ENCODE assay signal across 8 mouse cellular contexts in genomic region chr6:125364448-125364847, GRCm38 (mm10). TPM values are rescaled to one million over a fixed set of nuclear protein-coding genes. Genes with fewer than 3 reads are reported as not detected.
DNase-seq lines count a peak whose midpoint lies in the region; ATAC-seq and TF ChIP-seq lines count a peak whose summit lies in the region.

No protein-coding gene starts in this region.

- no peak overlapping the region for H3K4me2 ChIP-seq in liver, embryonic 11.5 days
- no peak overlapping the region for H3K4me2 ChIP-seq in liver, embryonic 12.5 days
- peak overlapping the region; percentile 39; the same call in 1 of the 2 replicates for H3K4me2 ChIP-seq in intestine, embryonic 15.5 days (replicated peaks)
- H3K4me2 ChIP-seq in lung, postnatal 0 days (replicated peaks; ENCODE audit: low read depth, low read length): no peak overlapping the region

- H3K27ac ChIP-seq in liver, embryonic 11.5 days (ENCODE audit: low read depth, low read length): no peak overlapping the region
- H3K27ac ChIP-seq in liver, embryonic 12.5 days: no peak overlapping the region
- H3K27ac ChIP-seq in intestine, embryonic 15.5 days: peak overlapping the region; percentile 52
- H3K27ac ChIP-seq in lung, postnatal 0 days (ENCODE audit: low read length): no peak overlapping the region

- peaks cover 5% of the 10 kb centered on the region; the same call in 1 of the 2 replicates for H3K4me1 ChIP-seq in liver, embryonic 11.5 days (replicated peaks; ENCODE audit: control insufficient read depth, insufficient read depth, low read length)
- peaks cover 22% of the 10 kb centered on the region for H3K4me1 ChIP-seq in liver, embryonic 12.5 days
- H3K4me1 ChIP-seq in intestine, embryonic 15.5 days (replicated peaks): peaks cover 48% of the 10 kb centered on the region
- H3K4me1 ChIP-seq in lung, postnatal 0 days (ENCODE audit: insufficient read depth, low read depth, low read length): no peaks in the 10 kb centered on the region; the same call in 1 of the 2 replicates

- H3K36me3 ChIP-seq in liver, embryonic 11.5 days (ENCODE audit: control insufficient read depth, insufficient read depth, low read length): peaks cover 8% of the 10 kb centered on the region; the same call in 1 of the 2 replicates
- peaks cover 25% of the 10 kb centered on the region for H3K36me3 ChIP-seq in liver, embryonic 12.5 days
- peaks cover 11% of the 10 kb centered on the region; the same call in 1 of the 2 replicates for H3K36me3 ChIP-seq in intestine, embryonic 15.5 days
- H3K36me3 ChIP-seq in lung, postnatal 0 days (ENCODE audit: insufficient read depth, low read length): peaks cover 11% of the 10 kb centered on the region; the same call in 1 of the 2 replicates

- H3K9ac ChIP-seq in liver, embryonic 11.5 days (ENCODE audit: low read depth, low read length): no peak overlapping the region
- H3K9ac ChIP-seq in liver, embryonic 12.5 days: no peak overlapping the region
- no peak overlapping the region for H3K9ac ChIP-seq in intestine, embryonic 15.5 days
- H3K9ac ChIP-seq in lung, postnatal 0 days (replicated peaks; ENCODE audit: low read depth): no peak overlapping the region

- TF ChIP-seq EP300 in lung, postnatal 0 days (IDR thresholded peaks at IDR 0.05): no peak

- peak; percentile 71 for TF ChIP-seq CTCF in lung, postnatal 0 days (IDR thresholded peaks at IDR 0.05)

- DNase-seq in adrenal gland, postnatal 14 days: peak; percentile 60
- no peak for DNase-seq in adrenal gland, adult 8-10 months
- no peak for DNase-seq in liver, embryonic 11.5 days (ENCODE audit: low spot score)
- peak; percentile 60 for DNase-seq in lung, postnatal 0 days (ENCODE audit: low spot score)
- no peak for DNase-seq in frontal cortex, adult 2 months (ENCODE audit: extremely low spot score in 1 of 2, low spot score in 1 of 2)
- no peak for DNase-seq in urinary bladder, adult 2 months (ENCODE audit: low spot score)

- WGBS in liver, embryonic 11.5 days: 10% methylated on average over 8 of the region's 8 CpGs
- WGBS in liver, embryonic 12.5 days (ENCODE audit: insufficient replicate concordance): 14% methylated on average over 8 of the region's 8 CpGs
- 9% methylated on average over 8 of the region's 8 CpGs for WGBS in intestine, embryonic 15.5 days
- 12% methylated on average over 7 of the region's 8 CpGs for WGBS in lung, postnatal 0 days

- peaks cover 9% of the 10 kb centered on the region for H3K27me3 ChIP-seq in liver, embryonic 11.5 days (replicated peaks; ENCODE audit: control insufficient read depth, insufficient read depth, low read length)
- peaks cover 13% of the 10 kb centered on the region; the same call in 1 of the 2 replicates for H3K27me3 ChIP-seq in liver, embryonic 12.5 days (replicated peaks)
- H3K27me3 ChIP-seq in intestine, embryonic 15.5 days (replicated peaks): no peaks in the 10 kb centered on the region
- no peaks in the 10 kb centered on the region for H3K27me3 ChIP-seq in lung, postnatal 0 days (replicated peaks; ENCODE audit: insufficient read depth, low read length)

- ATAC-seq in liver, embryonic 11.5 days (replicated peaks; ENCODE audit: low FRiP score): peak; percentile 19; the same call in 1 of the 2 replicates
- ATAC-seq in liver, embryonic 12.5 days: no peak
- ATAC-seq in intestine, embryonic 15.5 days: no peak
- peak; percentile 27; the same call in 1 of the 2 replicates for ATAC-seq in lung, postnatal 0 days

- H3K4me3 ChIP-seq in liver, embryonic 11.5 days (ENCODE audit: low read depth, low read length): no peak overlapping the region
- no peak overlapping the region for H3K4me3 ChIP-seq in liver, embryonic 12.5 days
- H3K4me3 ChIP-seq in intestine, embryonic 15.5 days (replicated peaks): no peak overlapping the region
- no peak overlapping the region for H3K4me3 ChIP-seq in lung, postnatal 0 days (ENCODE audit: low read depth, low read length)

- no peaks in the 10 kb centered on the region for H3K9me3 ChIP-seq in liver, embryonic 11.5 days (ENCODE audit: control insufficient read depth, low read length)
- no peaks in the 10 kb centered on the region for H3K9me3 ChIP-seq in liver, embryonic 12.5 days (replicated peaks)
- H3K9me3 ChIP-seq in intestine, embryonic 15.5 days: no peaks in the 10 kb centered on the region
- no peaks in the 10 kb centered on the region for H3K9me3 ChIP-seq in lung, postnatal 0 days (ENCODE audit: low read length)

RNA-seq across cellular contexts. Expression of gene Tnfrsf1a, which starts 15.3 kb away (rescaled TPM):
- total RNA-seq in adrenal gland, postnatal 14 days (2021): 210 and 220 TPM in 2 replicates
- 100 to 1,000 TPM; 194 to 259 (median 215) TPM for total RNA-seq in adrenal gland, adult 8-10 months (2022)
- polyA plus RNA-seq in liver, embryonic 11.5 days (2014; fragmentation: Nextera tagmentation; extraction: Ambion mirVana): 37.0 and 38.0 TPM in 2 replicates
- 23.0 and 23.4 TPM in 2 replicates for polyA plus RNA-seq in liver, embryonic 12.5 days (2016; fragmentation: Nextera tagmentation; extraction: Ambion mirVana)
- 69.1 and 71.4 TPM in 2 replicates for polyA plus RNA-seq in intestine, embryonic 15.5 days (2015; fragmentation: Nextera tagmentation; extraction: Ambion mirVana)
- 107 and 108 TPM in 2 replicates for polyA plus RNA-seq in lung, postnatal 0 days (2015; fragmentation: Nextera tagmentation; extraction: Ambion mirVana)
- 16.4 and 18.7 TPM in 2 replicates for polyA plus RNA-seq in frontal cortex, adult 2 months (2012; rRNA removed)
- polyA plus RNA-seq in urinary bladder, adult 2 months (2012; rRNA removed): 140 and 152 TPM in 2 replicates

RNA-seq across cellular contexts. Expression of gene Plekhg6, which starts 16.1 kb away (rescaled TPM):
- 0.38 and 0.52 TPM in 2 replicates for total RNA-seq in adrenal gland, postnatal 14 days (2021)
- under 1 TPM in 2 of 4 experiments, not detected in 2; 0.09 to 0.19 TPM for total RNA-seq in adrenal gland, adult 8-10 months (2022)
- 0.30 and 0.35 TPM in 2 replicates for polyA plus RNA-seq in liver, embryonic 11.5 days (2014; fragmentation: Nextera tagmentation; extraction: Ambion mirVana)
- polyA plus RNA-seq in liver, embryonic 12.5 days (2016; fragmentation: Nextera tagmentation; extraction: Ambion mirVana): 0.37 and 0.39 TPM in 2 replicates
- polyA plus RNA-seq in intestine, embryonic 15.5 days (2015; fragmentation: Nextera tagmentation; extraction: Ambion mirVana): 7.3 and 8.9 TPM in 2 replicates
- 0.50 and 0.82 TPM in 2 replicates for polyA plus RNA-seq in lung, postnatal 0 days (2015; fragmentation: Nextera tagmentation; extraction: Ambion mirVana)
- polyA plus RNA-seq in frontal cortex, adult 2 months (2012; rRNA removed): 0.04 and 0.13 TPM in 2 replicates
- 17.5 and 18.7 TPM in 2 replicates for polyA plus RNA-seq in urinary bladder, adult 2 months (2012; rRNA removed)

RNA-seq across cellular contexts. Expression of gene Scnn1a, which starts 44.0 kb away (rescaled TPM):
- 1.0 and 1.9 TPM in 2 replicates for total RNA-seq in adrenal gland, postnatal 14 days (2021)
- 1 to 10 TPM; 1.4 to 3.4 (median 2.2) TPM for total RNA-seq in adrenal gland, adult 8-10 months (2022)
- polyA plus RNA-seq in liver, embryonic 11.5 days (2014; fragmentation: Nextera tagmentation; extraction: Ambion mirVana): 0.55 and 0.74 TPM in 2 replicates
- polyA plus RNA-seq in liver, embryonic 12.5 days (2016; fragmentation: Nextera tagmentation; extraction: Ambion mirVana): 0.23 and 0.50 TPM in 2 replicates
- 2.6 and 3.3 TPM in 2 replicates for polyA plus RNA-seq in intestine, embryonic 15.5 days (2015; fragmentation: Nextera tagmentation; extraction: Ambion mirVana)
- 106 and 123 TPM in 2 replicates for polyA plus RNA-seq in lung, postnatal 0 days (2015; fragmentation: Nextera tagmentation; extraction: Ambion mirVana)
- polyA plus RNA-seq in frontal cortex, adult 2 months (2012; rRNA removed): 1.6 and 1.7 TPM in 2 replicates
- polyA plus RNA-seq in urinary bladder, adult 2 months (2012; rRNA removed): 2.9 and 3.9 TPM in 2 replicates

RNA-seq across cellular contexts. Expression of gene Ltbr, which starts 50.8 kb away (rescaled TPM):
- 68.7 and 70.0 TPM in 2 replicates for total RNA-seq in adrenal gland, postnatal 14 days (2021)
- 10 to 100 TPM; 74.1 to 83.5 (median 81.0) TPM for total RNA-seq in adrenal gland, adult 8-10 months (2022)
- polyA plus RNA-seq in liver, embryonic 11.5 days (2014; fragmentation: Nextera tagmentation; extraction: Ambion mirVana): 30.1 and 34.7 TPM in 2 replicates
- polyA plus RNA-seq in liver, embryonic 12.5 days (2016; fragmentation: Nextera tagmentation; extraction: Ambion mirVana): 19.2 and 22.9 TPM in 2 replicates
- 78.6 and 83.8 TPM in 2 replicates for polyA plus RNA-seq in intestine, embryonic 15.5 days (2015; fragmentation: Nextera tagmentation; extraction: Ambion mirVana)
- 96.7 and 100 TPM in 2 replicates for polyA plus RNA-seq in lung, postnatal 0 days (2015; fragmentation: Nextera tagmentation; extraction: Ambion mirVana)
- polyA plus RNA-seq in frontal cortex, adult 2 months (2012; rRNA removed): 13.2 and 14.2 TPM in 2 replicates
- 101 and 118 TPM in 2 replicates for polyA plus RNA-seq in urinary bladder, adult 2 months (2012; rRNA removed)

Comparison
In these comparisons a context has a peak if more than half of its experiments do, and no peak if none do; other contexts are left out.
1. DNase-seq: peak in adrenal gland, postnatal 14 days (single experiment) and lung, postnatal 0 days (single experiment); none in adrenal gland, adult 8-10 months (single experiment), liver, embryonic 11.5 days (single experiment), frontal cortex, adult 2 months (0 of 2) and urinary bladder, adult 2 months (single experiment).
2. ATAC-seq: peak in liver, embryonic 11.5 days (single experiment) and lung, postnatal 0 days (single experiment); none in liver, embryonic 12.5 days (single experiment) and intestine, embryonic 15.5 days (single experiment).
3. RNA of gene Scnn1a, which starts 44.0 kb away (polyA plus RNA-seq): 106 to 123 TPM in lung, postnatal 0 days; 2.9 to 3.9 TPM in urinary bladder, adult 2 months, 2.6 to 3.3 TPM in intestine, embryonic 15.5 days, 1.6 to 1.7 TPM in frontal cortex, adult 2 months, 0.55 to 0.74 TPM in liver, embryonic 11.5 days and 0.23 to 0.50 TPM in liver, embryonic 12.5 days; every median in the first group is over 10 times any median in the second.